Mouse (Mus musculus): ENCODE measurements around the gene Gabrg3. TPM values are rescaled to one million over a fixed set of nuclear protein-coding genes. Genes with fewer than 3 reads are reported as not detected.
"Not testable (repeated sequence)": the region's sequence is repeated elsewhere in the genome, so short reads cannot be mapped to it uniquely, and the experiment has no call there.

Gene Gabrg3
- total RNA-seq, 2 experiments from 2014 or later, result not detected

- DNase-seq, result no peak
Observed at GRCm38 (mm10) chr7:57312018-57312417, 75.0 kb downstream of the Gabrg3 start.

GRCm38 (mm10) chr7:57307337-57307736 is 79.7 kb downstream of the Gabrg3 start:
- no peak for DNase-seq

DNA sequence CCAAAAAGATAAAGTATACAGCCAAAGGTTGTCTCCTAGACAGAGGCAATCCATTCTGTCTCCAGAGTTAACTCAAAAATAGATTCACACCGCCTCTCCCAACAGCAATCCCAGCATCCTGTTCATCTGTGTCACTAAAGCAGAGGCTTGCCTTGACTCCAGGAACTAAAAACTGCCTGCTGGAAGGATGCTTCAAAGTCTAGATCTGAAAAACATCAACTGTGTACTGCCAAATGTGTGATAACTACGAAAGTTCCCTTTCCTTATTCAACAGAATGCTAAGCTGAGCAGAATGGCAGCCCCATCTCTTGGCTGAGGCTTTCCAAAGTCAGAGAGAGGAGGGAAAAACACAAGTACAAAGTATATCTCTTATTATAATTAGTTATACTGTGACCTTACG is 90.3 kb downstream of the Gabrg3 start:
- no peak for DNase-seq

GRCm38 (mm10) chr7:57294127-57294526 is 92.9 kb downstream of the Gabrg3 start:
- no peak for DNase-seq

- DNase-seq, result no peak
Observed at GRCm38 (mm10) chr7:57293564-57293963, 93.4 kb downstream of the Gabrg3 start.

DNA sequence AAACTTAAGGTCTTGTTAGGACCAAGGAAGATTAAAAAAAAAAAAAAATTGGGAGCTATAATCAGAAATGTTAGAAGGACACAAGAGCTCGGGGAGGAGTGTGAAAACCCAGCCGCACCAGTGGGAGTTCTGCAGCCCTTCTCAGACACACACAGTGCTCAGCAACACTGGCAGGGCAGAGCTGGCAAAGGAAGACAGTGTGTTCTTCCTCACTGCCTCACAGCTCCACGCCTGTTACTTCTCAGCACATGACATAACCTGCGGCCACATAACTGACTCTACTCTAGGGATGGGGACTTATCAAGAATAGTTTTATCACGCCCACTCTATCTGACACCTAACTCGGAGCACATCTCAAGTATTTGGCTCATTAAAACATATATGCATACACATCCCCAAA is 103.8 kb downstream of the Gabrg3 start:
- no peak for DNase-seq

GRCm38 (mm10) chr7:57278841-57279240 is 108.1 kb downstream of the Gabrg3 start:
- no peak for DNase-seq

- no peak for DNase-seq
Observed at GRCm38 (mm10) chr7:57260201-57260600, 126.8 kb downstream of the Gabrg3 start.

DNA sequence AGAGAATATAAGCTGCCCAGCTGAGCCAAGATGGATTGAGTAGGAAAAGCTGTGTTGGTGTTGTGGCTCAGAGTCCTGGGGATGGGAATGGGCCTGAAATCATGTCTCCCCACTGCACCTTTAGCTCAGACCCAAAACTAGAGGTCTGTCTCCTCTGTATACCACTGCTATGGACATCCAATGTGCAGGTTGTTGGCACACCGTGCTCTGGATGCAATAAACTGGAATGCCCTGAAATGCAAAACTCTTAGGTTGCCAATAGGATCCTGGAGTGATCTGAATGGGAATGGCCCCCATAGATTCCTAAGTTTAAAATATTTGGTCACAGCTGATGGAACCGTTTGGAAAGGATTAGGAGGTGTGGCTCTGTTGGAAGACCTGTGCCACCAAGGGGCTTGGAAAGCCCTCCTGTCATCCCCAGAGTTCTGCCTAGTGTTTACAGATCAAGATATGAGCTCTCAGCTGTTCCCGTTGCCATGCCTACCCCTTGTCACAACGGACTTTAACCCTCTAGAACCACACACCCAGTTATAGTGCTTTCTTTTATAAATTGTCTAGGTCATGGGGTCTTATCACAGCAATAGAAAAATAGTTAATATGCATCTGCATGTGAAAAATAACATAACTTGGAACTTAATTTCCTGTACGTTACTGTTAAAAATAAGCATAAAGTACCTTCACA is 128.0 kb downstream of the Gabrg3 start:
- DNase-seq, result no peak

DNA sequence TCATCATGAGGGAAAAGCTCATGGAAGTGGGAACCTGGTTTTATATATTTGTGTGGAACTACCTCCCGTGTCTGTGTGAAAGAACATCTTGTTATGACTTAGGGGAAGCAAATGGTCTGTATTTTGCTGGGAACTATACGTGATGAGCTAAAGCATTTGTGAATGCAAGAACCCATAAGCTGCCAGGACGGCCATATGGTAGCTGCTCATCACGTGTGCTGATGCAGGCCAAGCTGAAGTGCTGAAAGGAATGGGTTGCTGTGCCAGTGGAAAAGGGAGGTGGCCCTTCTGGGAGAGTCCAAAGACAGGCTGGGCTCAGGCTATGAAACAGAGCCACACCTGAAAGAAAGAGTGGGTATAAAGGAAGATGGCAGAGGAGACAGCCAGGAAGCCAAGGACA is 143.0 kb downstream of the Gabrg3 start:
- no peak for DNase-seq

DNA sequence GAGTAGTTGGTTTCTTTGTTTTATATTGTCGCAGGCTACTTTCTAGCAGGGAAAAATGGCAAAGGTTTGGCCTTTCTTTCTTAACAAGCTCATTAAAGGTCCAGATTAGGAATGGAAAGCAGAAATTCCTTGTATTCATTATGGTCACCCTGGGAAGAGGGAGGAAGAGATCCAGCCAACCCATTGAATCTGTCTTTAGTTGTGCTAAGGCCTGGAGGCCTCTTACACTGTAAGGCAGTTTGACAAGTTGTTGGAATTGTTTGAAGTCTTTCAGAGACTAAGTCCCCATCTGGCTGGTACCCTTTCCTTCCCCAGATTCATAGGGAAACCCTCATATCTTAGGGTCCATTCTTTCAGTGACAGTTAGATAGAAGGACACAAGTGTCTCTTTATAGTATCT is 172.9 kb downstream of the Gabrg3 start:
- DNase-seq, result no peak

- no peak for DNase-seq
Observed at GRCm38 (mm10) chr7:57186015-57186414, 201.0 kb downstream of the Gabrg3 start.

GRCm38 (mm10) chr7:57175891-57176545 is 211.0 kb downstream of the Gabrg3 start:
- not testable (repeated sequence) for DNase-seq

DNA sequence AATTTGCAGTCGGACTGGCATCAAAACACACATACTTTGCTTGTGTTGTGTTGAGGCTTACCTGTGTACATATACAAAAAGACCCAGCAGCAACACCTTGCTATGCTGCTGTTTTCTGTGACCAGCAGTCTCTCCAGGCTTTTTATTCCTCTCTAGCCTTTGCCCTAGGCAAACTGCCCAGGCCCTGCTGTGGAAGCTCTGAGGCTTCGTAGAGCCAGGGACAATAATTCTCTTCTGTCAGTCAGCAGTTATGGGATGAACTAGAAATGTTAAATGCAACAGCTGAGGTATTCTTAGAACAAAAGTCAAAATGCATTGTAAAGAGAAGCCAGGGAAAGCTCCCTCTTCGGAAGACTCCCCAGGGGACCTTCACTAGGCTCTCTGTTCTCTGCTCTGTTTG is 220.1 kb downstream of the Gabrg3 start:
- no peak for DNase-seq

GRCm38 (mm10) chr7:57158211-57158610 is 228.8 kb downstream of the Gabrg3 start:
- DNase-seq, result peak; percentile 9

DNA sequence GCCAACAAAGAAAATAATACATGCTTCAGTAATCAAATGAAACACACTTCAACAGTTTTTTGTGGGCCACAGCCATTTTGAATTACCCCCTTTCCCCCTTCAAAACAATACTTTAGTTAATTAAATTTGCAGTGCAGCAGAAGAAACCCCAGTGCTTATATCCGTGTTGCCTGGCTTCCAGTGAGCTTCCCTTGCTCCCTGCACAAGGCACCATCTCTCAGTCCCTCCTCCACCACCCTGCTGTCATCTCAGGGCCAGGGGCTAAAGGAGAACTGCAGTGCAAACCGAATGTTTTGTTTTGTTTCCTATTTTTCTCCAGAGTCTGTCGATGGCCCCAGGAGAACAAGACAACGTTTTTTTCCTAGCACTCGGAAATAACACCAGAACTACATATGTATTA is 233.2 kb downstream of the Gabrg3 start:
- no peak for DNase-seq

GRCm38 (mm10) chr7:57150768-57151167 is 236.2 kb downstream of the Gabrg3 start:
- DNase-seq, result no peak

- DNase-seq, result no peak
Observed at GRCm38 (mm10) chr7:57138072-57138704, 248.8 kb downstream of the Gabrg3 start.

- no peak for DNase-seq
Observed at GRCm38 (mm10) chr7:57133009-57133408, 254.0 kb downstream of the Gabrg3 start.

DNA sequence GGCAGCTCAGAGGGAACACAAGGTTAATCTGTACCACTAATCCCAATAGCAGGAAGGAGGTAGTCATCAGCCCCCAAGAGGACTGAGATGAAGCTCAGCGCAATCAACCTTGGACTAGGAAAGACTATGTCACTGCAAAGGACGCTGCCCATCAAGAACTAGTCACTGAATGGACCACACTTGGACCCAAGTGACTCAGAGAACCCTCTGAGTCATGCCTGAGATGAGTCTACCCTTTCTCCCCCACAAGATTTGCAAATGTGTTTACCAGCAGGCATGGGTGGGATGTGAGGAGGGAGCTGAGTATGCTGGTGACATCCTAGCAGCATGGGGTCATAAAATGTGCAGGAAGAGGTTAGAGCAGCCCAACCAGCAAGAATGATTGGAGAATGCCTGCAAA is 254.5 kb downstream of the Gabrg3 start:
- DNase-seq, result no peak

DNA sequence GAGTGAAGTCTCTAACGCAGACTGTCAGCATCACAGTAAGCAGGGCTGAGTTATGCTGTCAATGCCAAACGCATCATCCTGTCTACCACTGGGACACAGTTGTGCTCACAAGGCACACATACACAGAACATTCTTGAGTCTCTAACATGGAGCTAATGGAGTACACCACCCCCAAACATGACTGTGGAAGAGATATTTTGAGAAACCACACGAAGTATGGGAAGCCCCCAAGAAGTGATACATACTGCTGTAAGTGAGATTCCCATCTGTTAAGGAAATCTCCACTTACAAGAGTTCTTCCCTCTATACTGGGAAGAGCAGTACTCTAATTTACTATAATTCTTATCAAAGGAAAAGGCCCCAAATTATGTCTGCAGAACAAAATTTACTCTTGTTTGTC is 286.9 kb downstream of the Gabrg3 start:
- no peak for DNase-seq

- no peak for DNase-seq
Observed at GRCm38 (mm10) chr7:57082071-57082470, 304.9 kb downstream of the Gabrg3 start.

GRCm38 (mm10) chr7:57071435-57072160 is 315.4 kb downstream of the Gabrg3 start:
- no peak for DNase-seq
